Mouse (Mus musculus) testis, adult 2 months (tissue): Measurements from ENCODE around the gene Kcnh4.

Source experiments
- CTCF ChIP-seq: fragments of 200-500 bp; IDR thresholded peaks from 2 replicates; pipeline ENCODE4 v1.5.1; 2012; ENCODE audit warnings: low read depth, mild to moderate bottlenecking, inconsistent platforms, low read length, moderate library complexity; ENCODE audit not compliant: control insufficient read depth, insufficient read depth, insufficient replicate concordance
- POLR2A ChIP-seq: fragments of 200-500 bp; IDR thresholded peaks from 2 replicates; pipeline ENCODE4 v1.6.1; 2012; ENCODE audit warnings: low read depth, mild to moderate bottlenecking, inconsistent platforms, low read length, moderate library complexity; ENCODE audit not compliant: control insufficient read depth

GRCm38 (mm10) chr11:100805535-100805934, 45.8 kb upstream of the Kcnh4 start:
- TF ChIP-seq CTCF (no peak), POLR2A (no peak)
